Mouse (Mus musculus) kidney, postnatal 25 days (tissue): ENCODE measurements at regions not wholly inside any gene's neighbourhood (a gene's known extent, or its start where the extent isn't known, plus 50 kb on each side); places are given as distances from the start of the nearest gene placed in this dataset.
A peak's percentile ranks its signal among the peaks of the same experiment; 100 is the strongest.
"Not testable (repeated sequence)": the region's sequence is repeated elsewhere in the genome, so short reads cannot be mapped to it uniquely, and the experiment has no call there.

Source experiments
- DNase-seq, 2 experiments: peaks; one replicate each; pipeline ENCODE4 v3.0.0; 2021; ENCODE audit warnings: mixed read lengths in 2 of 2

- not testable (repeated sequence) for DNase-seq
Measured at GRCm38 (mm10) chr10:51397016-51397415, 83.4 kb upstream of the Gm49339 start.

GRCm38 (mm10) chr10:51405141-51405540, 75.3 kb upstream of the Gm49339 start:
- peak; percentile 59 to 75 for DNase-seq

- DNase-seq = no peak
Measured at GRCm38 (mm10) chr10:51412795-51413194, 67.6 kb upstream of the Gm49339 start.

- no peak for DNase-seq
Measured at GRCm38 (mm10) chr10:51414512-51414911, 65.9 kb upstream of the Gm49339 start.

- no peak for DNase-seq
Measured at GRCm38 (mm10) chr10:51416723-51417122, 63.7 kb upstream of the Gm49339 start.

GRCm38 (mm10) chr10:51417221-51417911, 63.0 kb upstream of the Gm49339 start:
- no peak for DNase-seq

GRCm38 (mm10) chr10:51418550-51418949, 61.9 kb upstream of the Gm49339 start:
- DNase-seq = no peak

GRCm38 (mm10) chr10:51422501-51422900, 57.9 kb upstream of the Gm49339 start:
- DNase-seq = no peak
